Mouse (Mus musculus): ENCODE measurements at regions not wholly inside any gene's neighbourhood (a gene's known extent, or its start where the extent isn't known, plus 50 kb on each side); places are given as distances from the start of the nearest gene placed in this dataset.

DNA sequence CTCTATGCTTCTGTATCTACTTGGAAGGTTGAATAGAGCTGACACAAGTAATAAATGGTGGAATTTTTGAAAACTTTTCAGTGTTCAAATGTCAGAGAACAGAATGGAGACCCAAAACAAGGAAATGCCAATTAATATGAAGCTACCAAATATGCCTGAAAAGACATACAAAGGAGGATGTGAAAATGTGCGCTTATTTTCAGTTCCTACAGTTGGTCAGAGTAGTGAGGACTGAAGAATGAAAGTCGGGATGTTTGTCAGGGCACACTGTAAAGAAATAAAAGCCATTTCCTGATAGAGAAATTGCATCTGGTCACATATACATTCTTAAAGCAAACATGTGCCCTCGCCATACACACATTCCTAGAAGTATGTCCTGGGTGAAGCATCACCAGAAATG lies 56.0 kb upstream of the Dkk2 start:
- H3K4me1 ChIP-seq (ENCODE audit: control insufficient read depth, insufficient read depth, low read length), result no peaks in the 10 kb centered on the region
- no peak for TF ChIP-seq POLR2A (IDR thresholded peaks at IDR 0.05; ENCODE audit: borderline replicate concordance, low read depth, low read length)
- no peak for TF ChIP-seq CTCF (IDR thresholded peaks at IDR 0.05; ENCODE audit: low read depth, low read length)

DNA sequence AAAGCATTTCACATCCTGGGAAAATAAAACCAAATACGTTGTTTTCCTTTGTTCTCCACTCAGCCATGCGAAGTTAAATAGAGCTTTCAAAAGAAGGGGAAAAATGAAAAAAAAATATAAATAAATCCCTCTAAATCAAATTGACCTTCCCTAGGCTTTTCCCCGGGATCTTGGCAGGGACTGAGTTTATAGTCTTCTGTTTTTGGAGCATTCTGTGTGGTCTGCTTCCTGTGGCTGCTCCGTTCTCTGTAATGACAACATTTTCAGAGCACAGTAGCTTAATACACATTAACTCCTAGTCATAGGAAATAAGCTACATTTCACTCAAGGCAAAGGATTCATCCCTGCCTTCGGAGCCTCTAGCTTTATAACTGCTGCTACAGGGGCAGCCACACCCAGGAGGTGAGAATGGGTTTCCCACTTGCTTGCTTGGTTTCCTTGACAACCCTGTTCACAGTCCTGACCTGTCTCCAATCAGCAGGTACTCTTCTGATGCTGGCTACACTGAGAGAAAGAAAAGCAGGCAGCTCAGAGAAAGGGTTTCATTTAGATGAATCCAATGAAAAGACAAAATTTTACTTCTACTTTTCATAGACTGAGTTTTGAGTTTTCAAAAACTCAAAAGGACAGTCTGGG lies 51.9 kb upstream of the Dkk2 start:
- H3K27ac ChIP-seq (ENCODE audit: insufficient read depth, low read depth, low read length), result no peak overlapping the region
- H3K4me1 ChIP-seq (ENCODE audit: control insufficient read depth, insufficient read depth, low read length), result peaks cover 14% of the 10 kb centered on the region
- TF ChIP-seq CTCF (IDR thresholded peaks at IDR 0.05; ENCODE audit: low read depth, low read length) (no peak), POLR2A (IDR thresholded peaks at IDR 0.05; ENCODE audit: borderline replicate concordance, low read depth, low read length) (no peak)

More for the DNA sequence above, 56.0 kb upstream of the Dkk2 start:
- Histone ChIP-seq H3K4me3 (ENCODE audit: insufficient read depth, low read length) (no peak overlapping the region), H3K27ac (ENCODE audit: insufficient read depth, low read depth, low read length) (no peak overlapping the region)

DNA sequence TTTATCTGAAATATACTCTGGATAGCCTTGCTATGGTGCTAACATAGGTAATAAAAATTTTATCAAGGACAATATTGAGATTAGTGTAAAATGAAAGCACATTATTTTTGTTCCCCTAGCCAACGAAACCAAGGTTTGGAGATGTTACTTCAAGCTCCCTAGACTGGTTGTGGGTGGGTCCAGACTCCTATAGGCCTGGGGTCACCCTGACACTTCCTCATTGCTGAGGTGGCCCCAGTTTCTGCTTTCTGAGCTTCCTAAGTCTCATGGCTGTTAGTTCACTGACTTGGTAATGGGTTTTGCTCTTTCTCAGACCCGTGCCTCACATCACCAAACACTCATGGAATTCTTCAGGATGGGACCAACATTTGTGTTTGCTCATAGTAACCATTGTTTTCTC lies 49.9 kb upstream of the Dkk2 start:
- Histone ChIP-seq H3K27ac (ENCODE audit: insufficient read depth, low read depth, low read length) (no peak overlapping the region), H3K4me3 (ENCODE audit: insufficient read depth, low read length) (no peak overlapping the region), H3K4me1 (ENCODE audit: control insufficient read depth, insufficient read depth, low read length) (peaks cover 14% of the 10 kb centered on the region)
- TF ChIP-seq CTCF (IDR thresholded peaks at IDR 0.05; ENCODE audit: low read depth, low read length), result no peak
- no peak for TF ChIP-seq POLR2A (IDR thresholded peaks at IDR 0.05; ENCODE audit: borderline replicate concordance, low read depth, low read length)

More for the DNA sequence above, 51.9 kb upstream of the Dkk2 start:
- no peak overlapping the region for H3K4me3 ChIP-seq (ENCODE audit: insufficient read depth, low read length)
